Comparison of ENCODE assay signal across 9 mouse cellular contexts in genomic region chr7:139467896-139468279, GRCm38 (mm10).
DNase-seq lines count a peak whose midpoint lies in the region; ATAC-seq and TF ChIP-seq lines count a peak whose summit lies in the region.
"Had no signal": no experiment of that assay in that cellular context is flagged by ENCODE, and none has a peak within 500 bp of the region (broad histone marks: within the 10 kb centered on the region; RNA-seq: fewer than 3 reads in every experiment).

No protein-coding gene starts in this region.

- peaks cover 9% of the 10 kb centered on the region for H3K4me1 ChIP-seq in liver, adult 2 months (ENCODE audit: control insufficient read depth, insufficient read depth, low read length)
- peaks cover 25% of the 10 kb centered on the region for H3K4me1 ChIP-seq in liver, embryonic 15.5 days (replicated peaks)

- no peak overlapping the region for H3K9ac ChIP-seq in liver, adult 2 months (ENCODE audit: low read depth, low read length)
- no peak overlapping the region for H3K9ac ChIP-seq in liver, embryonic 15.5 days
- H3K9ac ChIP-seq: hindbrain, embryonic 15.5 days had no signal

- H3K4me3 ChIP-seq in liver, adult 2 months (ENCODE audit: insufficient read depth, low read depth, low read length), result no peak overlapping the region
- no peak overlapping the region for H3K4me3 ChIP-seq in liver, embryonic 15.5 days (replicated peaks)
- H3K4me3 ChIP-seq: hindbrain, embryonic 15.5 days had no signal

- H3K79me2 ChIP-seq in liver, adult 2 months (ENCODE audit: control insufficient read depth, insufficient read depth, low read length), result peaks cover 2% of the 10 kb centered on the region; the same call in 1 of the 2 replicates

- no peaks in the 10 kb centered on the region for H3K27me3 ChIP-seq in liver, adult 2 months (ENCODE audit: control insufficient read depth, insufficient read depth, low read length)
- no peaks in the 10 kb centered on the region for H3K27me3 ChIP-seq in liver, embryonic 15.5 days
- H3K27me3 ChIP-seq: hindbrain, embryonic 15.5 days had no signal

- intact Hi-C loops in heart, postnatal 36 days (cut with DNase I), result no loop called here

- H3K36me3 ChIP-seq in liver, adult 2 months (ENCODE audit: control insufficient read depth, insufficient read depth, low read length), result no peaks in the 10 kb centered on the region
- H3K36me3 ChIP-seq in liver, embryonic 15.5 days (replicated peaks), result no peaks in the 10 kb centered on the region
- H3K36me3 ChIP-seq: hindbrain, embryonic 15.5 days had no signal

- peak; percentile 67 for DNase-seq in liver, adult 2 months (ENCODE audit: extremely low read depth, low read depth, low spot score)
- DNase-seq in liver, result no peak
- DNase-seq in cerebellum, postnatal 36 days, result peak; percentile 53 to 68
- peak; percentile 31 to 40 for DNase-seq in heart, postnatal 36 days
- no peak for DNase-seq in spleen, adult 12 weeks (ENCODE audit: low spot score)
- DNase-seq in yolk sac, embryonic 10.5 days (ENCODE audit: low spot score), result no peak
- no peak for DNase-seq in spleen, postnatal 4 days (ENCODE audit: low spot score in 2 of 2)

- WGBS in liver, adult 2 months, result 42% methylated on average over 4 of the region's 4 CpGs
- WGBS in liver, embryonic 15.5 days (ENCODE audit: insufficient replicate concordance), result 51% methylated on average over 4 of the region's 4 CpGs

- H3K4me2 ChIP-seq in liver, embryonic 15.5 days, result no peak overlapping the region
- H3K4me2 ChIP-seq: hindbrain, embryonic 15.5 days had no signal

- ATAC-seq in liver, embryonic 15.5 days (ENCODE audit: insufficient read depth), result no peak

- TF ChIP-seq CTCF in liver, adult 2 months (IDR thresholded peaks at IDR 0.05; ENCODE audit: low read depth, low read length), result 0 out of 2 replicates have a peak, but pooled peaks have one; percentile 3

- no peaks in the 10 kb centered on the region for H3K9me3 ChIP-seq in liver, embryonic 15.5 days (replicated peaks)
- H3K9me3 ChIP-seq: hindbrain, embryonic 15.5 days had no signal

- peak overlapping the region; percentile 6; the same call in 1 of the 2 replicates for H3K27ac ChIP-seq in liver, adult 2 months (replicated peaks; ENCODE audit: insufficient read depth, low read depth, low read length)
- 0 out of 2 replicates have a peak overlapping the region, but pooled peaks have one; percentile 29 for H3K27ac ChIP-seq in liver, embryonic 15.5 days (replicated peaks)
- H3K27ac ChIP-seq: hindbrain, embryonic 15.5 days had no signal

- no peak for TF ChIP-seq POLR2A in liver, adult 2 months (IDR thresholded peaks at IDR 0.05; ENCODE audit: extremely low read depth, insufficient read depth, low read length)

Comparison
In these comparisons a context has a peak if more than half of its experiments do, and no peak if none do; other contexts are left out.
1. DNase-seq: peak in liver, adult 2 months (single experiment), cerebellum, postnatal 36 days (2 of 2) and heart, postnatal 36 days (2 of 2); none in liver (single experiment), spleen, adult 12 weeks (single experiment), yolk sac, embryonic 10.5 days (single experiment) and spleen, postnatal 4 days (0 of 2).